Mouse (Mus musculus): ENCODE results near the gene Zfyve28. TPM values are rescaled to one million over a fixed set of nuclear protein-coding genes. Genes with fewer than 3 reads are reported as not detected.

Zfyve28 gene
- 2.1 and 2.5 TPM in 2 replicates for polyA plus RNA-seq (2012; rRNA removed)

DNA sequence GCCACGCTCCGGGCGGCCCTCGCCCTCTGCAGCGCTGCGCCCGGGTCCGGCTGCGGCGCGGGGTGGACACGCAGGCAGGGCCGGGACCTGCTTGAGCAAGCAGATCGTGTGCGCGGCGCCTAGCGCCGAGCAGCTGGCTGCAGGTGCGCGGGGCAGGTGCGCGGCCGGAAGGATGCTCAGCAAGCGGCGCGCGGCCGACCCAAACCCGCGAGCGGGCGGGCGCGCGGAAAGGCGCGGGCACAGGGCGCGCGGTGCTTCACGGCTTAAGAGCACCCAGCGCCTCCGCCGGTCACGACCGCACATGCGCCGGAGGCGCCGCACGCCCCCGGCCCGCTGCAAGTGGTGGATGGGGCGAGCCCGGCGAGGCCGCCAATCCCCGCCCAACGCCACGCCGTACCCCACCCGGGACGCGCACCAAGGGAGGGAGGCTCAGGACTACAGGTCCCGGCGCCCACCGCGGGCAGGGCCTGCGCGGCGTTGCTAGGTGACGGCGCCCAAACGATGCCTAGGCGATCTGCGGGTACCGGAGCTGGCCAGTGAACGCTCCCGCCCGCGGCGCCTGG is at the start of gene Zfyve28, which contains the start of gene Cfap99:
Gene Zfyve28, minus strand, starts transcription at position 296 of the 563 bp plus-strand sequence.
Gene Cfap99, plus strand, starts transcription at position 447 of the 563 bp plus-strand sequence.

DNA sequence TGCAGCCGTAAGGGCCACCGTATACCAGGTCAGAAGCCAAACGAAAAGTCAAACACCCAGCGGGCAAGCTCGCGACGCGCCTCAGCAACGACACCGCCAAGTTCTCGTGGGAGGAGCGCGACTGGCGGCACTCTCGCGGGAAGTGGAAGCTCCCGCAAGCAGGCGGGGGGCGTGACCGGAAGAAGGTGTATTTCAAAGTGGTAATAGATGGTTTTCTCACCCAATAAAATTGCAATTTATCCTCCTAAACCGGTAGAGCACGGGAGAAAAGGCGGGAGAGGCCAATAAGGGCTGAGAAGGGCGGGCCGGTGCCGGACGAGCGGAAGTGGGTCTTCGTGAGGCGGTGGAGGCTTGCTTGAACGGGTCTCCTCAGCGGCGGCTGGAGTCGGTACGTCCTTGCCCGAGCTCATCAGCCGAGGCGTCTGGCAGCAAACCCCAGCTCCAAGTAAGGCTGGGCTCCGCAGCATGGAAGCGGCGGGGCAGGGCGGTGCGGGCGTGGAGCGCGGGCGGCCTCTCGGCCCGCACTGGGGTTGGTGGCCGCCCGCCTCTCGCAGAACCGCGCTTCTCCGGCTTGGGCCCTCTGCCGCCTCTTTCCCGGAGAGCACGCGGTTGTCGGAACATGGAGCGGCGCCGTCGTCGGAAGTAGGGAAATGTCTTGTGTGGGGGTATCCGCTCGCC is 48.0 kb upstream of the Zfyve28 start, which contains the start of gene Rnf4:
Gene Rnf4, plus strand, starts transcription at position 193 of the 678 bp plus-strand sequence.

GRCm38 (mm10) chr5:34187601-34188316 is 100.5 kb downstream of the Zfyve28 start, which contains the start of gene Mxd4:
Gene Mxd4 (minus strand): TSS chr5:34187720.

GRCm38 (mm10) chr5:34168950-34169891 is 119.0 kb downstream of the Zfyve28 start, which contains the start of the genes Poln and Haus3:
Gene Poln (minus strand): TSS chr5:34169448.
Gene Haus3 (minus strand): TSS chr5:34169527.

Other genes starting within 250 kb of the Zfyve28 start
- 0.92 TPM in 1 of 2 replicates, not detected in the other for gene Poln, start 119.0 kb downstream of the Zfyve28 start, polyA plus RNA-seq (2012; rRNA removed)
- gene Haus3, start 118.9 kb downstream of the Zfyve28 start, polyA plus RNA-seq (2012; rRNA removed): 0.03 TPM in 1 of 2 replicates, not detected in the other
- 67.3 and 78.8 TPM in 2 replicates for gene Mxd4, start 100.7 kb downstream of the Zfyve28 start, polyA plus RNA-seq (2012; rRNA removed)
- not detected in 2 replicates for gene Cfap99, start 151 bp upstream of the Zfyve28 start, polyA plus RNA-seq (2012; rRNA removed)
- gene Rnf4, start 47.8 kb upstream of the Zfyve28 start, polyA plus RNA-seq (2012; rRNA removed): 15.8 and 18.4 TPM in 2 replicates
- 6.6 and 10.2 TPM in 2 replicates for gene Fam193a, start 81.5 kb upstream of the Zfyve28 start, polyA plus RNA-seq (2012; rRNA removed)
- 19.3 and 21.5 TPM in 2 replicates for gene Tnip2, start 225.5 kb upstream of the Zfyve28 start, polyA plus RNA-seq (2012; rRNA removed)
- gene Sh3bp2, start 237.4 kb upstream of the Zfyve28 start, polyA plus RNA-seq (2012; rRNA removed): 2.6 and 3.1 TPM in 2 replicates

Measured in stomach, adult 2 months (tissue).